Mouse (Mus musculus): ENCODE results near the gene Vps53. TPM values are rescaled to one million over a fixed set of nuclear protein-coding genes. Genes with fewer than 3 reads are reported as not detected.
A peak's percentile ranks its signal among the peaks of the same experiment; 100 is the strongest.

The Vps53 gene
- total and polyA plus RNA-seq, 2 experiments from 2014 or later, result 25.2 to 40.6 TPM

- Histone ChIP-seq H3K4me1 (ENCODE audit: control insufficient read depth, insufficient read depth) (peaks cover 41% of the 10 kb centered on the region), H3K27ac (ENCODE audit: low read depth) (no peak overlapping the region), H3K9ac (replicated peaks; ENCODE audit: low read depth, low read length) (no peak overlapping the region), H3K4me3 (ENCODE audit: low read depth, low read length) (no peak overlapping the region), H3K9me3 (replicated peaks; ENCODE audit: control insufficient read depth, low read length) (no peaks in the 10 kb centered on the region), H3K4me2 (ENCODE audit: low read depth, low read length) (no peak overlapping the region), H3K27me3 (ENCODE audit: control insufficient read depth, insufficient read depth, low read length) (no peaks in the 10 kb centered on the region), H3K36me3 (replicated peaks; ENCODE audit: control insufficient read depth, insufficient read depth, low read length) (0 out of 2 replicates have a peak, but pooled peaks cover 4% of the 10 kb centered on the region)
- TF ChIP-seq EP300 (IDR thresholded peaks at IDR 0.05; ENCODE audit: low read depth) (no peak), CTCF (IDR thresholded peaks at IDR 0.05; ENCODE audit: low read depth) (no peak)
- DNase-seq (ENCODE audit: low spot score) (no peak), ATAC-seq (ENCODE audit: insufficient read depth, low read depth) (no peak)
- WGBS, result 95% methylated on average over 1 of the region's 1 CpGs
These were observed 55.9 kb downstream of the Vps53 start for GRCm38 (mm10) chr11:76123517-76123916.

DNA sequence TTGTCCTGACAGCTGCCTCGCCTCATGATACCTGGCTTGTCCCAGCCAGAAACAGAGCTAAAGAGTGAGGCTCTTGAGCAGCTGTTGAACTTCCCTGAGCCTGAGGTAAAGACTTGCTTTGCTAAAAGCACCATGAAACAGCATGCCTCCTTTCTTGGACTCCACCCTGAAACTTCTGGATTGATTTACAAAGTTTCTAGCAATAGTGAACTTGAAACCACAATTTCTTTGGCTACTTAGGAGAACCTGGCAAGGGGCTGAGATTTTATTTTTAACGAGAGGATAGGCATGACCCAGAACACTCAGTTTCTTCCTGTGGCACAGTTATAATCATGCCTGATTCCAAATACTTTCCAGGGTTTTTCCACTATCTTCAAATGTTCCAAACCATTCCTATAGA lies 56.9 kb downstream of the Vps53 start:
- DNase-seq (ENCODE audit: low spot score) (no peak), ATAC-seq (ENCODE audit: insufficient read depth, low read depth) (no peak)
- no peaks in the 10 kb centered on the region for H3K27me3 ChIP-seq (ENCODE audit: control insufficient read depth, insufficient read depth, low read length)
- no peak overlapping the region for H3K4me2 ChIP-seq (ENCODE audit: low read depth, low read length)
- WGBS, result 67% methylated on average over 2 of the region's 2 CpGs
- H3K27ac ChIP-seq (ENCODE audit: low read depth), result no peak overlapping the region
- no peak overlapping the region for H3K9ac ChIP-seq (replicated peaks; ENCODE audit: low read depth, low read length)
- H3K36me3 ChIP-seq (replicated peaks; ENCODE audit: control insufficient read depth, insufficient read depth, low read length), result peaks cover 10% of the 10 kb centered on the region; the same call in 1 of the 2 replicates
- no peak overlapping the region for H3K4me3 ChIP-seq (ENCODE audit: low read depth, low read length)
- TF ChIP-seq CTCF (IDR thresholded peaks at IDR 0.05; ENCODE audit: low read depth) (no peak), EP300 (IDR thresholded peaks at IDR 0.05; ENCODE audit: low read depth) (no peak)
- no peaks in the 10 kb centered on the region for H3K9me3 ChIP-seq (replicated peaks; ENCODE audit: control insufficient read depth, low read length)
- peaks cover 41% of the 10 kb centered on the region for H3K4me1 ChIP-seq (ENCODE audit: control insufficient read depth, insufficient read depth)

- peaks cover 39% of the 10 kb centered on the region for H3K4me1 ChIP-seq (ENCODE audit: control insufficient read depth, insufficient read depth)
- no peak overlapping the region for H3K4me3 ChIP-seq (ENCODE audit: low read depth, low read length)
- WGBS, result 77% methylated on average over 4 of the region's 4 CpGs
- peak overlapping the region; percentile 75 for H3K27ac ChIP-seq (ENCODE audit: low read depth)
- no peak for ATAC-seq (ENCODE audit: insufficient read depth, low read depth)
- H3K4me2 ChIP-seq (ENCODE audit: low read depth, low read length), result no peak overlapping the region
- H3K9me3 ChIP-seq (replicated peaks; ENCODE audit: control insufficient read depth, low read length), result no peaks in the 10 kb centered on the region
- no peak overlapping the region for H3K9ac ChIP-seq (replicated peaks; ENCODE audit: low read depth, low read length)
- TF ChIP-seq EP300 (IDR thresholded peaks at IDR 0.05; ENCODE audit: low read depth) (no peak), CTCF (IDR thresholded peaks at IDR 0.05; ENCODE audit: low read depth) (no peak)
- no peaks in the 10 kb centered on the region for H3K27me3 ChIP-seq (ENCODE audit: control insufficient read depth, insufficient read depth, low read length)
- no peak for DNase-seq (ENCODE audit: low spot score)
- peaks cover 24% of the 10 kb centered on the region for H3K36me3 ChIP-seq (replicated peaks; ENCODE audit: control insufficient read depth, insufficient read depth, low read length)
These were observed 58.4 kb downstream of the Vps53 start for GRCm38 (mm10) chr11:76121086-76121485.

DNA sequence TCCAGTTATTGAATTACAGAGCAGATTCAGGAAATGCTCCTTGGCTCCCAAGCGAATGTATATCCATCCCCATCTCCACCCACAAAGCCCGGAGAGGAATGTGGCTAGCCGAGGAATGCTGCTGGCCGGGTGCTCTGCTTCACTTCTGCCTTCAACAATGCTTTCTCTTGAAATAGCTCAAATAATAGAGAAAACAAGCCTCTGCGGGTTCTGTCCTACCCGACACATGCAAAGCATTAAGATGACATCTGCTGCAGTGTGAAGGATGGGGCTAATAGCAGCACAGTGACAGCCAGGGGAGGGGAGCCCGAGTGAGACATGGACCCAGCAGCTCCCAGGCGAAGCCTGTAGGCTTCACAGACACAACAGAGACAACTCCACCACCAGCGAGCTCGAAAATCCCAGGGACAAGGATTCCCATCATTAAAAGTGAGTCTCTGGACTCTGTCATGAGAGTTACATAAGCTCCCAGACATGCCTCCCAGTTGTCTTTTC lies 59.0 kb downstream of the Vps53 start:
- H3K27me3 ChIP-seq (ENCODE audit: control insufficient read depth, insufficient read depth, low read length), result no peaks in the 10 kb centered on the region
- peak overlapping the region; percentile 75 for H3K27ac ChIP-seq (ENCODE audit: low read depth)
- H3K9me3 ChIP-seq (replicated peaks; ENCODE audit: control insufficient read depth, low read length), result no peaks in the 10 kb centered on the region
- H3K9ac ChIP-seq (replicated peaks; ENCODE audit: low read depth, low read length), result no peak overlapping the region
- TF ChIP-seq CTCF (IDR thresholded peaks at IDR 0.05; ENCODE audit: low read depth) (no peak), EP300 (IDR thresholded peaks at IDR 0.05; ENCODE audit: low read depth) (0 out of 2 replicates have a peak, but pooled peaks have one; percentile 64)
- ATAC-seq (ENCODE audit: insufficient read depth, low read depth) (peak; percentile 24; the same call in 1 of the 2 replicates), DNase-seq (ENCODE audit: low spot score) (no peak)
- WGBS, result 27% methylated on average over 10 of the region's 10 CpGs
- H3K4me2 ChIP-seq (ENCODE audit: low read depth, low read length), result no peak overlapping the region
- H3K36me3 ChIP-seq (replicated peaks; ENCODE audit: control insufficient read depth, insufficient read depth, low read length), result peaks cover 28% of the 10 kb centered on the region
- H3K4me3 ChIP-seq (ENCODE audit: low read depth, low read length), result no peak overlapping the region
- H3K4me1 ChIP-seq (ENCODE audit: control insufficient read depth, insufficient read depth), result peaks cover 37% of the 10 kb centered on the region

DNA sequence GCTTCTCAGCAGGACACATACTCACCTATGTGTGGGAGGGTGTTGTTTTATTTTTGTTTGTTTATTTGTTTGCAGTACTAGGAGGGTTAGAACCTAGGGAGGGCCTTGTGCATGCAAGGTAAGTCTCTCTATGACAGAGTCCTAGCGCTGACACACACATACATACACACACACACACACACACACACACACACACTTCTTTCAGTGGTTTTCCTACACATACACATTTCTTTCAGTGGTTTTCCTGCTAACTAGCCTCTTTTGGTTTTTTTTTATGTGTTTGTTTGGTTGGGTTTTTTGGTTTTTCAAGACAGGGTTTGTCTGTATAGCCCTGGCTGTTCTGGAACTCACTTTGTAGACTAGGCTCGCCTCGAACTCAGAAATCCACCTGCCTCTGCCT lies 69.0 kb downstream of the Vps53 start:
- 94% methylated on average over 3 of the region's 3 CpGs for WGBS
- no peak overlapping the region for H3K9ac ChIP-seq (replicated peaks; ENCODE audit: low read depth, low read length)
- H3K27ac ChIP-seq (ENCODE audit: low read depth), result no peak overlapping the region
- DNase-seq (ENCODE audit: low spot score) (no peak), ATAC-seq (ENCODE audit: insufficient read depth, low read depth) (no peak)
- no peak overlapping the region for H3K4me3 ChIP-seq (ENCODE audit: low read depth, low read length)
- no peaks in the 10 kb centered on the region for H3K4me1 ChIP-seq (ENCODE audit: control insufficient read depth, insufficient read depth)
- TF ChIP-seq CTCF (IDR thresholded peaks at IDR 0.05; ENCODE audit: low read depth) (no peak), EP300 (IDR thresholded peaks at IDR 0.05; ENCODE audit: low read depth) (no peak)
- H3K9me3 ChIP-seq (replicated peaks; ENCODE audit: control insufficient read depth, low read length), result no peaks in the 10 kb centered on the region
- H3K36me3 ChIP-seq (replicated peaks; ENCODE audit: control insufficient read depth, insufficient read depth, low read length), result peaks cover 22% of the 10 kb centered on the region
- no peak overlapping the region for H3K4me2 ChIP-seq (ENCODE audit: low read depth, low read length)
- H3K27me3 ChIP-seq (ENCODE audit: control insufficient read depth, insufficient read depth, low read length), result no peaks in the 10 kb centered on the region

Measured in heart, postnatal 0 days (tissue).